Mouse (Mus musculus): Measurements from ENCODE around the gene Sult2b1.

The Sult2b1 gene

GRCm38 (mm10) chr7:45784524-45785372 is at the start of gene Sult2b1:
Gene Sult2b1, minus strand, starts transcription at chr7:45784669.
- no peak for DNase-seq (ENCODE audit: extremely low spot score, low spot score)

- peak; percentile 41 for DNase-seq (ENCODE audit: extremely low spot score, low spot score)
Observed at GRCm38 (mm10) chr7:45833924-45834323, 49.5 kb upstream of the Sult2b1 start.

- peak; percentile 52 for DNase-seq (ENCODE audit: extremely low spot score, low spot score)
Observed at GRCm38 (mm10) chr7:45833148-45833790, 48.8 kb upstream of the Sult2b1 start.

GRCm38 (mm10) chr7:45832428-45832827 is 48.0 kb upstream of the Sult2b1 start:
- DNase-seq (ENCODE audit: extremely low spot score, low spot score): peak; percentile 29

- peak; percentile 24 for DNase-seq (ENCODE audit: extremely low spot score, low spot score)
Observed at GRCm38 (mm10) chr7:45831128-45831525, 46.7 kb upstream of the Sult2b1 start.

- DNase-seq (ENCODE audit: extremely low spot score, low spot score): peak; percentile 91
Observed at GRCm38 (mm10) chr7:45830427-45831127, 46.1 kb upstream of the Sult2b1 start, which contains the start of gene Grwd1. Gene Grwd1, minus strand, starts transcription at chr7:45830944.

GRCm38 (mm10) chr7:45826631-45827030 is 42.2 kb upstream of the Sult2b1 start:
- no peak for DNase-seq (ENCODE audit: extremely low spot score, low spot score)

- DNase-seq (ENCODE audit: extremely low spot score, low spot score): no peak
Observed at GRCm38 (mm10) chr7:45824598-45824997, 40.1 kb upstream of the Sult2b1 start, which contains the start of gene Kcnj14. Gene Kcnj14, minus strand, starts transcription at chr7:45824782.

- no peak for DNase-seq (ENCODE audit: extremely low spot score, low spot score)
Observed at GRCm38 (mm10) chr7:45820913-45821312, 36.4 kb upstream of the Sult2b1 start.

GRCm38 (mm10) chr7:45819843-45820242 is 35.4 kb upstream of the Sult2b1 start:
- no peak for DNase-seq (ENCODE audit: extremely low spot score, low spot score)

GRCm38 (mm10) chr7:45815984-45816351 is 31.5 kb upstream of the Sult2b1 start:
- DNase-seq (ENCODE audit: extremely low spot score, low spot score): no peak

GRCm38 (mm10) chr7:45815323-45815983 is 31.0 kb upstream of the Sult2b1 start:
- DNase-seq (ENCODE audit: extremely low spot score, low spot score): no peak

- DNase-seq (ENCODE audit: extremely low spot score, low spot score): no peak
Observed at GRCm38 (mm10) chr7:45814841-45815240, 30.4 kb upstream of the Sult2b1 start.

- peak; percentile 100 for DNase-seq (ENCODE audit: extremely low spot score, low spot score)
Observed at GRCm38 (mm10) chr7:45813787-45814779, 29.6 kb upstream of the Sult2b1 start, which contains the start of gene Cyth2. Gene Cyth2, minus strand, starts transcription at chr7:45814581.

- no peak for DNase-seq (ENCODE audit: extremely low spot score, low spot score)
Observed at GRCm38 (mm10) chr7:45812921-45813320, 28.5 kb upstream of the Sult2b1 start.

GRCm38 (mm10) chr7:45809276-45810075 is 25.0 kb upstream of the Sult2b1 start:
- no peak for DNase-seq (ENCODE audit: extremely low spot score, low spot score)

- DNase-seq (ENCODE audit: extremely low spot score, low spot score): no peak
Observed at GRCm38 (mm10) chr7:45808471-45808870, 24.0 kb upstream of the Sult2b1 start.

GRCm38 (mm10) chr7:45805941-45806340 is 21.5 kb upstream of the Sult2b1 start:
- no peak for DNase-seq (ENCODE audit: extremely low spot score, low spot score)

- no peak for DNase-seq (ENCODE audit: extremely low spot score, low spot score)
Observed at GRCm38 (mm10) chr7:45802551-45802950, 18.1 kb upstream of the Sult2b1 start.
